7 mouse cellular contexts compared by ENCODE assay signal in the genomic region with DNA sequence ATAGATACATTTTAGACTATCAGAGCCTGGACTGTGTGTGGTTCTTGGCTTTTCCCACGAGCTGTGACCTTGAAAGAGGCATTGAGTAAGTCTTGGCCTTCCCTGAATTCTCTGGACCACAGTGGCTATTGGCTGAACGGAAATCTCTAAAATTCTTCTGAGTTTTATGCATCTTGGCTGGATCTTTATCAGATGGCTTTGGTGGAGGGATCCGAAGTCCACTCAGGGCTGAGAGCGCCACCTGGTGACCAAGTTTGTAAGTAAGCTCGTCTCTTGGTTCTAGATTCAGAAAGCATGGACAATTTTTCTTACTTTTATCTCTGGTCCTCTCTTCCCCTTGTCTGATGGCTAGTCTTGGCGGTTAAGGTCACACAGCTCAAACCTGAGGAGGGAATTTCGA. TPM values are rescaled to one million over a fixed set of nuclear protein-coding genes. Genes with fewer than 3 reads are reported as not detected.
A peak's percentile ranks its signal among the peaks of the same experiment; 100 is the strongest.
DNase-seq lines count a peak whose midpoint lies in the region; ATAC-seq lines count a peak whose summit lies in the region.

No protein-coding gene starts in this region.

- intact Hi-C loops in gastrocnemius, postnatal 36 days (cut with DNase I): loop anchor here (5.0 kb wide), 3 partner anchors 102 to 188 kb away; a partner anchor contains a TSS

- peak; percentile 53 for ATAC-seq in CD4-positive, CD25-positive, alpha-beta regulatory T cell, adult 4 months
- peak; percentile 66 for ATAC-seq in megakaryocyte-erythroid progenitor cell, adult 5-6 weeks (replicated peaks; ENCODE audit: low FRiP score, low TSS enrichment, poor library complexity, severe bottlenecking)

- DNase-seq in MN1 (ENCODE audit: low spot score): peak; percentile 77
- DNase-seq in cerebellum, adult 9-10 months: peak; percentile 77
- DNase-seq in gastrocnemius, postnatal 36 days: peak; percentile 61 to 73
- peak; percentile 79 to 82 for DNase-seq in layer of hippocampus, postnatal 10 days (ENCODE audit: low spot score in 2 of 2)
- DNase-seq in spleen, postnatal 10 days (ENCODE audit: low spot score in 2 of 2): peak; percentile 65 to 87

RNA-seq across cellular contexts. Expression of a gene that starts 13.9 kb away (rescaled TPM):
- 1 to 10 TPM; 5.5 to 8.3 TPM for polyA plus RNA-seq in CD4-positive, CD25-positive, alpha-beta regulatory T cell, adult 4 months (2017; shearing (Covaris generic))
- total RNA-seq in gastrocnemius, postnatal 36 days (2021): 1 to 10 TPM; 4.1 to 5.0 TPM
- total RNA-seq in layer of hippocampus, postnatal 10 days (2021): 1 to 10 TPM; 2.4 to 4.2 TPM
- 1.6 and 2.5 TPM in 2 replicates for total RNA-seq in megakaryocyte-erythroid progenitor cell, adult 5-6 weeks (2014; fragmentation: Nextera tagmentation)
- total RNA-seq in megakaryocyte-erythroid progenitor cell, adult 5-6 weeks (2017): 1.4 and 2.2 TPM in 2 replicates

RNA-seq across cellular contexts. Expression of a gene that starts 17.5 kb away (rescaled TPM):
- 100 to 1,000 TPM; 133 to 140 TPM for polyA plus RNA-seq in CD4-positive, CD25-positive, alpha-beta regulatory T cell, adult 4 months (2017; shearing (Covaris generic))
- 100 to 1,000 TPM; 304 to 320 TPM for total RNA-seq in gastrocnemius, postnatal 36 days (2021)
- 100 to 1,000 TPM; 699 to 737 TPM for total RNA-seq in layer of hippocampus, postnatal 10 days (2021)
- total RNA-seq in megakaryocyte-erythroid progenitor cell, adult 5-6 weeks (2014; fragmentation: Nextera tagmentation): 394 and 495 TPM in 2 replicates
- total RNA-seq in megakaryocyte-erythroid progenitor cell, adult 5-6 weeks (2017): 135 and 142 TPM in 2 replicates

RNA-seq across cellular contexts. Expression of a gene that starts 52.2 kb away (rescaled TPM):
- polyA plus RNA-seq in CD4-positive, CD25-positive, alpha-beta regulatory T cell, adult 4 months (2017; shearing (Covaris generic)): 10 to 100 TPM in 1 of 2 experiments, 1 to 10 TPM in 1; 8.2 to 16.3 TPM
- total RNA-seq in gastrocnemius, postnatal 36 days (2021): 10 to 100 TPM; 84.2 to 90.8 TPM
- total RNA-seq in layer of hippocampus, postnatal 10 days (2021): 100 to 1,000 TPM; 437 to 454 TPM
- 18.1 and 23.1 TPM in 2 replicates for total RNA-seq in megakaryocyte-erythroid progenitor cell, adult 5-6 weeks (2014; fragmentation: Nextera tagmentation)
- 18.9 and 87.8 TPM in 2 replicates for total RNA-seq in megakaryocyte-erythroid progenitor cell, adult 5-6 weeks (2017)

Comparison
In these comparisons a context has a peak if more than half of its experiments do, and no peak if none do; other contexts are left out.
1. Peak in every context shown above with its lines: DNase-seq and ATAC-seq.
2. RNA of a gene that starts 52.2 kb away (total RNA-seq): 437 to 454 TPM in layer of hippocampus, postnatal 10 days; 84.2 to 90.8 TPM in gastrocnemius, postnatal 36 days and 18.1 to 87.8 TPM in megakaryocyte-erythroid progenitor cell, adult 5-6 weeks; every median in the first group is over 4 times any median in the second.